In genomic region chr6:127555553-127555952, GRCm38 (mm10) we compare ENCODE assay signal across 19 mouse cellular contexts. TPM values are rescaled to one million over a fixed set of nuclear protein-coding genes. Genes with fewer than 3 reads are reported as not detected.
DNase-seq lines count a peak whose midpoint lies in the region; ATAC-seq and TF ChIP-seq lines count a peak whose summit lies in the region.
"Had no signal": no experiment of that assay in that cellular context is flagged by ENCODE, and none has a peak within 500 bp of the region (broad histone marks: within the 10 kb centered on the region; RNA-seq: fewer than 3 reads in every experiment).

No protein-coding gene starts in this region.

- peaks cover 3% of the 10 kb centered on the region; the same call in 1 of the 2 replicates for H3K4me1 ChIP-seq in heart, adult 2 months (ENCODE audit: control insufficient read depth, insufficient read depth, low read length)
- 0 out of 2 replicates have a peak, but pooled peaks cover 2% of the 10 kb centered on the region for H3K4me1 ChIP-seq in heart, embryonic 11.5 days (ENCODE audit: control insufficient read depth, insufficient read depth, low read length)
- no peaks in the 10 kb centered on the region for H3K4me1 ChIP-seq in liver, postnatal 0 days (ENCODE audit: insufficient read depth)
- no peaks in the 10 kb centered on the region for H3K4me1 ChIP-seq in liver, embryonic 11.5 days (replicated peaks; ENCODE audit: control insufficient read depth, insufficient read depth, low read length)
- H3K4me1 ChIP-seq in stomach, postnatal 0 days (replicated peaks; ENCODE audit: control insufficient read depth, insufficient read depth), result no peaks in the 10 kb centered on the region
- H3K4me1 ChIP-seq: forebrain, embryonic 15.5 days had no signal

- H3K27ac ChIP-seq in heart, adult 2 months, result no peak overlapping the region
- no peak overlapping the region for H3K27ac ChIP-seq in heart, embryonic 11.5 days (ENCODE audit: low read depth, low read length)
- H3K27ac ChIP-seq in liver, postnatal 0 days (ENCODE audit: low read depth), result no peak overlapping the region
- H3K27ac ChIP-seq in liver, embryonic 11.5 days (ENCODE audit: low read depth, low read length), result no peak overlapping the region
- H3K27ac ChIP-seq in stomach, postnatal 0 days (replicated peaks), result no peak overlapping the region
- H3K27ac ChIP-seq: embryonic facial prominence, embryonic 12.5 days; forebrain, embryonic 15.5 days; liver, embryonic 15.5 days had no signal

- H3K4me2 ChIP-seq in heart, embryonic 11.5 days, result no peak overlapping the region
- no peak overlapping the region for H3K4me2 ChIP-seq in liver, postnatal 0 days (ENCODE audit: low read depth, low read length)
- no peak overlapping the region for H3K4me2 ChIP-seq in liver, embryonic 11.5 days
- H3K4me2 ChIP-seq in stomach, postnatal 0 days (replicated peaks; ENCODE audit: low read depth), result no peak overlapping the region
- H3K4me2 ChIP-seq: embryonic facial prominence, embryonic 12.5 days; forebrain, embryonic 15.5 days; liver, embryonic 15.5 days had no signal

- intact Hi-C loops in heart, adult 2 months (cut with DNase I), result no loop called here

- H3K4me3 ChIP-seq in heart, adult 2 months, result no peak overlapping the region
- no peak overlapping the region for H3K4me3 ChIP-seq in heart, embryonic 11.5 days (ENCODE audit: low read depth, low read length)
- H3K4me3 ChIP-seq in liver, postnatal 0 days (ENCODE audit: low read depth, low read length), result no peak overlapping the region
- no peak overlapping the region for H3K4me3 ChIP-seq in liver, embryonic 11.5 days (ENCODE audit: low read depth, low read length)
- H3K4me3 ChIP-seq in stomach, postnatal 0 days (ENCODE audit: low read depth, low read length), result no peak overlapping the region
- H3K4me3 ChIP-seq: embryonic facial prominence, embryonic 12.5 days; erythroblast, embryonic 14.5 days; forebrain, embryonic 15.5 days; liver, embryonic 15.5 days had no signal

- DNase-seq in heart, adult 2 months, result peak in 1 of 2 experiments; percentile 30
- DNase-seq in liver, postnatal 0 days, result no peak
- no peak for DNase-seq in liver, embryonic 11.5 days (ENCODE audit: low spot score)
- DNase-seq in lung, postnatal 10 days, result peak; percentile 62
- no peak for DNase-seq in stomach, postnatal 0 days (ENCODE audit: low spot score)
- DNase-seq in frontal cortex, postnatal 36 days (ENCODE audit: low spot score in 2 of 2), result no peak
- no peak for DNase-seq in cerebellum, postnatal 10 days
- DNase-seq: cerebellum, adult 2 months; gastrocnemius, postnatal 25 days; kidney, adult 11 months; kidney, postnatal 25 days; right cerebral cortex, postnatal 25 days had no signal

- 0 out of 2 replicates have a peak, but pooled peaks have one; percentile 2 for TF ChIP-seq CTCF in heart, adult 2 months (IDR thresholded peaks at IDR 0.05)
- TF ChIP-seq CTCF in liver, postnatal 0 days (IDR thresholded peaks at IDR 0.05; ENCODE audit: low read depth), result peak; percentile 27; the same call in 1 of the 2 replicates
- TF ChIP-seq CTCF in stomach, postnatal 0 days (IDR thresholded peaks at IDR 0.05; ENCODE audit: low read depth), result 0 out of 2 replicates have a peak, but pooled peaks have one; percentile 3

- no peaks in the 10 kb centered on the region for H3K27me3 ChIP-seq in heart, adult 2 months (ENCODE audit: control insufficient read depth, insufficient read depth, low read length)
- H3K27me3 ChIP-seq in heart, embryonic 11.5 days (ENCODE audit: control insufficient read depth, insufficient read depth, low read length), result no peaks in the 10 kb centered on the region
- H3K27me3 ChIP-seq in liver, postnatal 0 days (ENCODE audit: insufficient read depth, low read length), result no peaks in the 10 kb centered on the region
- H3K27me3 ChIP-seq in liver, embryonic 11.5 days (replicated peaks; ENCODE audit: control insufficient read depth, insufficient read depth, low read length), result no peaks in the 10 kb centered on the region
- no peaks in the 10 kb centered on the region for H3K27me3 ChIP-seq in stomach, postnatal 0 days (ENCODE audit: control insufficient read depth, insufficient read depth, low read length)
- H3K27me3 ChIP-seq: embryonic facial prominence, embryonic 12.5 days; forebrain, embryonic 15.5 days had no signal

- H3K36me3 ChIP-seq in heart, adult 2 months (ENCODE audit: control insufficient read depth, insufficient read depth, low read length), result no peaks in the 10 kb centered on the region
- H3K36me3 ChIP-seq in heart, embryonic 11.5 days (ENCODE audit: control insufficient read depth, insufficient read depth, low read length), result no peaks in the 10 kb centered on the region
- H3K36me3 ChIP-seq in liver, postnatal 0 days (replicated peaks; ENCODE audit: insufficient read depth, low read length), result no peaks in the 10 kb centered on the region
- no peaks in the 10 kb centered on the region for H3K36me3 ChIP-seq in liver, embryonic 11.5 days (ENCODE audit: control insufficient read depth, insufficient read depth, low read length)
- no peaks in the 10 kb centered on the region for H3K36me3 ChIP-seq in stomach, postnatal 0 days (ENCODE audit: control insufficient read depth, insufficient read depth, low read length)
- H3K36me3 ChIP-seq: embryonic facial prominence, embryonic 12.5 days; forebrain, embryonic 15.5 days; G1E; liver, embryonic 15.5 days had no signal

- no peaks in the 10 kb centered on the region for H3K9me3 ChIP-seq in heart, embryonic 11.5 days (replicated peaks; ENCODE audit: control insufficient read depth, low read length)
- peaks cover 3% of the 10 kb centered on the region; the same call in 1 of the 2 replicates for H3K9me3 ChIP-seq in liver, postnatal 0 days (ENCODE audit: low read length)
- H3K9me3 ChIP-seq in liver, embryonic 11.5 days (ENCODE audit: control insufficient read depth, low read length), result no peaks in the 10 kb centered on the region
- H3K9me3 ChIP-seq in stomach, postnatal 0 days (ENCODE audit: control insufficient read depth, low read length), result no peaks in the 10 kb centered on the region
- H3K9me3 ChIP-seq: embryonic facial prominence, embryonic 12.5 days; forebrain, embryonic 15.5 days; liver, embryonic 15.5 days had no signal

- H3K79me2 ChIP-seq in heart, adult 2 months (replicated peaks; ENCODE audit: control insufficient read depth, insufficient read depth, low read length), result no peaks in the 10 kb centered on the region

- TF ChIP-seq EP300 in heart, adult 2 months (IDR thresholded peaks at IDR 0.05; ENCODE audit: insufficient read depth, low read depth, low read length), result no peak
- TF ChIP-seq EP300 in liver, postnatal 0 days (IDR thresholded peaks at IDR 0.05; ENCODE audit: low read depth), result no peak
- TF ChIP-seq EP300 in stomach, postnatal 0 days (optimal IDR thresholded peaks at IDR 0.05), result no peak

- no peak for TF ChIP-seq POLR2A in heart, adult 2 months (IDR thresholded peaks at IDR 0.05; ENCODE audit: insufficient read depth, low read depth, low read length)

- ATAC-seq in heart, embryonic 11.5 days (replicated peaks; ENCODE audit: insufficient number of reproducible peaks, low FRiP score, low TSS enrichment), result no peak
- ATAC-seq in liver, postnatal 0 days, result peak; percentile 78
- no peak for ATAC-seq in liver, embryonic 11.5 days (replicated peaks; ENCODE audit: low FRiP score)
- peak; percentile 45; the same call in 1 of the 2 replicates for ATAC-seq in stomach, postnatal 0 days (ENCODE audit: low FRiP score, low TSS enrichment)
- ATAC-seq: forebrain, embryonic 15.5 days; midbrain, embryonic 16.5 days had no signal

- 39% methylated on average over 6 of the region's 6 CpGs for WGBS in heart, adult 2 months
- 47% methylated on average over 6 of the region's 6 CpGs for WGBS in heart, embryonic 11.5 days (ENCODE audit: insufficient replicate concordance)
- WGBS in liver, postnatal 0 days (ENCODE audit: insufficient replicate concordance), result 43% methylated on average over 6 of the region's 6 CpGs
- 56% methylated on average over 6 of the region's 6 CpGs for WGBS in liver, embryonic 11.5 days
- 58% methylated on average over 6 of the region's 6 CpGs for WGBS in stomach, postnatal 0 days

- H3K9ac ChIP-seq in heart, adult 2 months (ENCODE audit: low read depth, low read length), result no peak overlapping the region
- H3K9ac ChIP-seq in heart, embryonic 11.5 days (ENCODE audit: low read depth, low read length), result no peak overlapping the region
- no peak overlapping the region for H3K9ac ChIP-seq in liver, postnatal 0 days (replicated peaks)
- H3K9ac ChIP-seq in liver, embryonic 11.5 days (ENCODE audit: low read depth, low read length), result no peak overlapping the region
- H3K9ac ChIP-seq in stomach, postnatal 0 days (ENCODE audit: low read length), result no peak overlapping the region
- H3K9ac ChIP-seq: embryonic facial prominence, embryonic 12.5 days; forebrain, embryonic 15.5 days; liver, embryonic 15.5 days had no signal

RNA-seq across cellular contexts. Expression of gene Cracr2a, which starts 5.6 kb away (rescaled TPM):
- total RNA-seq in heart, adult 2 months (2021), result 1 to 10 TPM; 1.1 to 1.4 TPM
- 1.4 and 1.5 TPM in 2 replicates for polyA plus RNA-seq in heart, adult 2 months (2012; rRNA removed)
- 0.93 and 1.0 TPM in 2 replicates for polyA plus RNA-seq in heart, embryonic 11.5 days (2014; fragmentation: Nextera tagmentation; extraction: Ambion mirVana)
- 0.31 and 0.47 TPM in 2 replicates for polyA plus RNA-seq in liver, postnatal 0 days (2015; fragmentation: Nextera tagmentation; extraction: Ambion mirVana)
- polyA plus RNA-seq in liver, embryonic 11.5 days (2014; fragmentation: Nextera tagmentation; extraction: Ambion mirVana), result 1.8 TPM in 2 replicates
- polyA plus RNA-seq in stomach, postnatal 0 days (2015; fragmentation: Nextera tagmentation; extraction: Ambion mirVana), result 0.74 and 0.96 TPM in 2 replicates
- polyA plus RNA-seq: G1E had no signal

Comparison
In these comparisons a context has a peak if more than half of its experiments do, and no peak if none do; other contexts are left out.
1. ATAC-seq: peak in liver, postnatal 0 days (single experiment) and stomach, postnatal 0 days (single experiment); none in heart, embryonic 11.5 days (single experiment) and liver, embryonic 11.5 days (single experiment).
2. Peak in every context shown above with its lines, with median percentiles within 50 percentile points of each other: CTCF ChIP-seq.